Mouse (Mus musculus) gastrocnemius, postnatal 36 days (tissue): ENCODE measurements around the gene Crtap. TPM values are rescaled to one million over a fixed set of nuclear protein-coding genes. Genes with fewer than 3 reads are reported as not detected.

ENCODE experiments used
- DNase-seq, 2 experiments: peaks; one replicate each; pipeline ENCODE4 v3.0.0; 2022
- intact Hi-C: fragments of 180-260 bp; cut with DNase I; formaldehyde crosslinking; loops from one replicate; pipeline ENCODE4 v1.15.1; 2025
- long read RNA-seq, 2 experiments: library from polyadenylated mRNA; stranded (forward); transcript quantifications; one replicate each; pipeline ENCODE4 v2.0.0; 2021
- total RNA-seq, 2 experiments: library from RNA; stranded (reverse); gene quantifications; 2 replicates each; pipeline ENCODE4 v1.2.3; 2021

The Crtap gene
- 10 to 100 TPM in 1 of 2 experiments, 1 to 10 TPM in 1; 8.8 to 11.3 TPM for total RNA-seq
- long read RNA-seq, experiment 1, transcript Crtap-201 (7 exons, 1,674 nt) = major isoform, 7 of 9 reads
- long read RNA-seq, experiment 1, partial matches to known transcripts = 2 of 9 reads
- long read RNA-seq, experiment 1, other reads (novel, unspliced or antisense) = 0 of 9 reads
- long read RNA-seq, experiment 2, transcript Crtap-201 (7 exons, 1,674 nt) = major isoform, 12 of 15 reads
- long read RNA-seq, experiment 2, partial matches to known transcripts = 2 of 15 reads
- long read RNA-seq, experiment 2, other reads (novel, unspliced or antisense) = 1 of 15 reads

- DNase-seq = peak; percentile 43 to 47
- intact Hi-C loops = no loop called here
Observed at GRCm38 (mm10) chr9:114389905-114390748, at the start of gene Crtap. Gene Crtap (minus strand): TSS chr9:114390675.

DNA sequence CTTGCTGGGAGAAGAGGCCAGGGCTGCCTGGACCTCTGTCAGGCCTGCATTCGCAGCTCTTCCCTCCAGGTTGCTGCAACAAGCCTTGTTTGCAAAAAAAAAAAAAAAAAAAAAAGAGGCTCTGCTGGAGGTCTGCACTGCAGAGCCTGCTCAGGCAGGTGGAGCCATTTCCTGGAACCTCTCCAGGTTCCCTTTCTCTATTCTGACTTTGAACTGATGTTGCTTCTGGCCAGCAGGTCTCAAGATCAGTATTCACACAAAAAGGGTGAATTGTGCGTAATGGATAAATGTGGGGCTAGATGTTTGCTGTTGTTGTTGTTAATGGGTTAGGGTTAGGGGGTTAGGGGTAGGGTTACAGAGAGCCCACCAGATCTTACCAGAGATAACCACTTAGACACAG is 45.2 kb upstream of the Crtap start:
- intact Hi-C loops = no loop called here
- no peak for DNase-seq

GRCm38 (mm10) chr9:114428103-114428834 is 37.8 kb upstream of the Crtap start:
- intact Hi-C loops = no loop called here
- DNase-seq = no peak

- intact Hi-C loops = no loop called here
- DNase-seq = no peak
Observed at GRCm38 (mm10) chr9:114427425-114427824, 37.0 kb upstream of the Crtap start.

- intact Hi-C loops = no loop called here
- DNase-seq = no peak
Observed at GRCm38 (mm10) chr9:114426201-114426600, 35.7 kb upstream of the Crtap start.

GRCm38 (mm10) chr9:114425576-114425975 is 35.1 kb upstream of the Crtap start:
- no peak for DNase-seq
- intact Hi-C loops = no loop called here

DNA sequence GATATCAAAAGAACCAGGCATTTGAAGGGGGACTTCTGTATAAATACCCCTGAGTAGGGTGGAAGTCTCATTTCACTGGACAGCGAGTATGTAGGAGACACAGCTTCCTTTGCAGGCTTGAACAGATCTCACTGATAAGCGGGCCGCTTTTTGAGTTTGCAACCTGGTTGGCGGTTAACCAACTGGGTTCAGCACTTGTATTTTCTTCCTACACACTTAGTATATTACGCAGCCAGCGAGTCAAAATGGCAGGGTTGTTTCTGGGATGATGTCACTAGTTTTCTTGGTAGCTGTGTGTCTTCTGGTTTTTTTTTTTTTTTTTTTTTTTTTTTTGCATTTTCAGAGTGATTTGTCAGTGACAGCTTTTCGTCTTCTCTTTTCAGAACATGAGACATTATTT is 31.3 kb upstream of the Crtap start:
- DNase-seq = no peak
- intact Hi-C loops = no loop called here

GRCm38 (mm10) chr9:114421045-114421444 is 30.6 kb upstream of the Crtap start:
- no peak for DNase-seq
- intact Hi-C loops = no loop called here

DNA sequence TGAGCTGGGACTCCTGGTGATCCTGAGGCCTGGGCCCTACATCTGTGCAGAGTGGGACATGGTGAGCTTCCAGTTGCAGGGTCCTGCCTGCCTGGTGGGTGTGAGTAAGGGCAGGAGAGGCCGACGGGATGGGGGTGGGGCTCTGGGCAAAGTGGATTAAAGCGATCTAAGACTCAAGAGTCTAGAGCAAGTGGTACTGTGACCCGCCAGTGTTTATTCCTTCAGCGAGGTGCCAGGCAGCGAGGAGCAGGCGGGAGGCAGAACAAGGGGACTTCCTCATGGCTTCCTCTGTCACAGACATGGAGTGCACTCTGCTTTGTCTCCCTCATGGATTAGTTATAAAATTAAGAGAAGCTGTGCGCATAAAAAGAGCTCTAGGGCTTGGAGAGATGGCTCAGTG is 30.0 kb upstream of the Crtap start:
- intact Hi-C loops = no loop called here
- DNase-seq = no peak

GRCm38 (mm10) chr9:114418187-114418586 is 27.7 kb upstream of the Crtap start:
- intact Hi-C loops = loop anchor here (5.0 kb wide), 1 partner anchor 164 kb away; no protein-coding TSS in a partner anchor
- no peak for DNase-seq

DNA sequence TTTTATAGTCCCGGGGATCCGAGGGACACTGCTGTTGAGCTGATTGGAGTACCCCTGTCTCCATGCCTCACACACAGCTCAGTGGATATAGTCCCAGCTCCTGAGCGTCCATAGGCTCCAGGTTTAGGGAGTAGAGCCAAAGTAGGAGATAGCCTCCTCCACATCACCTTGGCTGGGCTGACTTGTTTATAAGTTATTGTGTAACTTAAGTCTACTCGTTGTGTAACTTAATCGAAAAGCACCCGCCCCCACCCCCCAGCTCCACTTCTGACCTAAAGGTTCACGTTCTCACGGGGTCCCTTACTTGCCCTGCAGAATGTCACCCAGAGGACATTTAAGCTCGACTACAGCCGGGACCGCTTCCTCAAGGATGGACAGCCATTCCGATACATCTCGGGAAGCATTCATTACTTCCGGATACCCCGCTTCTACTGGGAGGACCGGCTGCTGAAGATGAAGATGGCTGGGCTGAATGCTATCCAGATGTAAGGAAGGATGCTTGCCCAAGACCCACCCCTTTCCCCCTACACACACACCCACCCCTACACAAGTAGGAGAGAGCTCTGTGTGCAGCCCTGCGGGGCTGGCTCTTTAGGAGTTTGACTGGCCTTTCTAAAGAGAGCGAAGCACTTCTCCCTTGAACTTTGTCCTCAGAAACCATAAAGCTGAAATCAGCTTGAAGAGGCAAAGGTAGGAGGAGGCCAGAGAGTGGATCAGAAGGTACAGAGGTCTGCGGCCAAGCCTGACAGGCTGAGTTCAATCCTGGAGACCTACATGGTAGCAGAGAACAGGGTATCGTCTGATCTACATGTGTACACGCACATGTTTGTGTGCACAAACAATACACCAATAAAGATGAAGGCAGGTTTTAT is 26.4 kb upstream of the Crtap start:
- intact Hi-C loops = loop anchor here (2.0 to 5.0 kb wide), 2 partner anchors 84 to 165 kb away; no protein-coding TSS in a partner anchor
- DNase-seq = no peak

GRCm38 (mm10) chr9:114415701-114416100 is 25.2 kb upstream of the Crtap start:
- intact Hi-C loops = loop anchor here (2.0 to 5.0 kb wide), 2 partner anchors 85 to 167 kb away; no protein-coding TSS in a partner anchor
- peak in 1 of 2 experiments; percentile 27 for DNase-seq

DNA sequence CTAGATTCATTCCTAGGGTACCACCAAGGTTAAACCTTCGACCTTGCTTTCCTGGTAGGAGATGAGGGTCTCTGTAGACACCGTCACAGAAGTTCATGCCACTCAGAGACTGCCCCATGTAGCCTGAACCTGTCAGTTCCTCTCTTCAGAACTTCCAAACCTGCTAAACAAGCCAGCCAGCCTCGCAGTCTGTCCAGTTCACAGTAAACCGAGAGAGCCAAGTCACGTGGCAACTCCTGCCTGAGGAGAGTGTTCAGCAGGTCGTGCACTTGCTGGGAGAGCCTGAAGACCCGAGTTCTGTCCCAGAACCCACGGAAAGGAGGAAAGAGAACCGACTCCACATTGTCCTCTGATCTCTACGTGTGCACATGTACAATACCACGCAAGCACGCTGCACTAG is 23.4 kb upstream of the Crtap start:
- intact Hi-C loops = no loop called here
- no peak for DNase-seq

DNA sequence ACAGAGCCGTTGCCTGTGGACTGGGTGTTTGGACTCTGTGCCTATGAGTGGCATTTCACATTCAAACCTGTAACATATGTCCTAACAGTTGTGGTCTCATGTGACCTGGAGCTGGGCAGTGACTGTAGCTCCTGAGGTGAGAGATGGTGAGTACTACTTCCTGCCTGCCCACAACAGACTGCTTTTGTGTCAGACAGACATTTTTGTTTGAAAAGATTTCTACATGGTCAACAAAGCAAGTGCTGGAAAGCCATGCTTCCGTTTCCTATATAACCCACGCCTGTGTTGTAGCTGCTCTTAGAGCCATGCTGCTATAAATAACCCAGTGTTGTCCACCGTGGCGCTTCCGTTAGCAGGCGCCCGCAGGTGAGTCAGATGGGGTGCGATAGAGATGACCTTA is 21.9 kb upstream of the Crtap start:
- intact Hi-C loops = no loop called here
- no peak for DNase-seq

- intact Hi-C loops = no loop called here
Observed at GRCm38 (mm10) chr9:114411295-114411694, 20.8 kb upstream of the Crtap start.

DNA sequence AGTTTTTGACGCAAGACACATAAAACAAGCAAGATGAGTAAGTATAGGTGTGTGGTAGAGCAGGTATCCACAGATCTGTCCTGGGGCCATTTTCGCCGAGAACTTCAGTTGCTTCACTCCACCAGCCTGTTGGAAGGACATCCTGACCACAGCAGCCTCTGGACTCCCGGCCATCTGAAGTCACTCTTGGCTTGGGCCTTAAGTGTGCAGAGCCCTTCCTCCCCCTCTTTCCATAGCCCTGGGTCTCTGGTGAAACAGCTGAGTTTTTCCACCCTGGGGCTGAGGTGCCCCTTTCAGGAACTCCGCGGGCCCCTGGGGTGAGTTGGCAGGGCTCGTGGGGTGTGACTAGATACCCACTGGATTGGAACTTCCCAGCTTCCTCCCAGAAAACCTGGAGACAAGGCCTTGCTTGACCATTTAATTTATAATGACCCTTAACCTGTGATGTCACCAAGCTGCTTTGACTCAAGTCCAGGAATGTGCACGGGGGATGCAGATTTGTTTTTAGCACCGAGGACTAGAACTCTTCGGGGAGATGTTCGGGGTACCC is 19.9 kb upstream of the Crtap start:
- no peak for DNase-seq
- intact Hi-C loops = no loop called here

More at GRCm38 (mm10) chr9:114411295-114411694, 20.8 kb upstream of the Crtap start:
- DNase-seq = no peak

GRCm38 (mm10) chr9:114407676-114408075 is 17.2 kb upstream of the Crtap start:
- intact Hi-C loops = no loop called here
- no peak for DNase-seq

GRCm38 (mm10) chr9:114401685-114402080 is 11.2 kb upstream of the Crtap start:
- intact Hi-C loops = no loop called here
- DNase-seq = no peak

DNA sequence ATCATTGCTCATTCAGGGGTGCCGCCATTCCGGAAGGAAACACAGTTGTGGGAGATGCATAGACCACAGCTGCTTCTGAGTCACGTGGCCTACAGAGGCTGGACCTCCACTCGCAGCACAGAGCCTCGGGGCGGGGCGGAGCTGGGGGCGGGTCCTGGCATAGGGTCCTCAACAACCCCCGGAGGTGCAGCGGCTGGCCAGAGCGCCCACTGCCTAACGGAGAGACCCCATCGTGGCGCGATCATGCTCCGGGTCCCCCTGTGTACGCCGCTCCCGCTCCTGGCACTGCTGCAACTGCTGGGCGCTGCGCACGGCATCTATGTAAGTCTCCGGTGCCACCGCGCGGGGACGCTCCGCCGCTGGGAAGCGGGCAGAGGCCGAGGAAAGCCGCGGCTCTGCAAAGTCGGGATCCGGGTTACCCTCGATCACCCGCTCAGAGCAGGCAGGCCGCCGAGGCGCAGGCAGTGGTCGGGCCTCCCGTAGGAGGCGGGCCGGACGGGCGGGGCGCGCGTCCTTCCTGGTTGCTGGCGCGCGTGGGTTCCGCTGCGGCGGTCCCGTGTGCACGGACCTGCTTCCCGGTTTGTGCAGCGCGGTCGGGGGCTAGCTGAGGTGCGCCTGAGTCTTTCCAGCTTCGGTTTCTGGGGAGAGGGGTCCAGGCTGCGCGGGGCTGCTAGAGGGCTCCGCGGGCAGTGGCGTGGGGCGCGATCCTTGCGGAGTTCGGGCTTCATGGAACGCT is 10.6 kb upstream of the Crtap start, which contains the start of the genes Glb1 and Tmppe:
Gene Glb1 (plus strand): TSS at position 128 of the 736 bp plus-strand sequence.
Gene Tmppe (plus strand): TSS at position 157 of the 736 bp plus-strand sequence.
- peak; percentile 70 to 76 for DNase-seq
- intact Hi-C loops = no loop called here
